Mouse (Mus musculus): ENCODE results near the gene Csmd2.

Csmd2 gene

DNA sequence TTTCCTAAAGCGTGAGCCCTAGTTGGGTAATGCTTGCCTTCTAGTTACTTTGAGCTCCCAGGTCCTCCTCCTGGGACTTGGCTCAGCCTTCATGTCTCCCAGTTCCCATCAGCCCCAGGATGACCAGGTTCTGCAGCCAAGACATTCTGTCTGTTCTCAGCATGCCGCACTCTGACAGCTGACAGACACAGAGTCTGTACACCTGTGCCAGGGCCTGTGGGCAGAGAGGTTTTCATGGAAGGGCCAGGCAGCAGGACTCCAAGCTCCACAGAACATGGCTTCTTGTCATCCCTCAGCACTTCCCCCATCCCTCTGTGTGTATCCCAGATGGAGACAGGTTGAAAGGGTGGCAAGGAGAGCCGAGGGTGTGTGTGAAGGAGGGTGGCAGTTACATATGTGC is 154.6 kb downstream of the Csmd2 start:
- no peak for DNase-seq

GRCm38 (mm10) chr4:128143147-128143546 is 155.5 kb downstream of the Csmd2 start:
- DNase-seq = no peak

GRCm38 (mm10) chr4:128149524-128149923 is 161.9 kb downstream of the Csmd2 start:
- no peak for DNase-seq

- no peak for DNase-seq
These were observed 164.4 kb downstream of the Csmd2 start for GRCm38 (mm10) chr4:128152066-128152465.

GRCm38 (mm10) chr4:128153144-128153543 is 165.5 kb downstream of the Csmd2 start:
- no peak for DNase-seq

GRCm38 (mm10) chr4:128155226-128155625 is 167.6 kb downstream of the Csmd2 start:
- no peak for DNase-seq

DNA sequence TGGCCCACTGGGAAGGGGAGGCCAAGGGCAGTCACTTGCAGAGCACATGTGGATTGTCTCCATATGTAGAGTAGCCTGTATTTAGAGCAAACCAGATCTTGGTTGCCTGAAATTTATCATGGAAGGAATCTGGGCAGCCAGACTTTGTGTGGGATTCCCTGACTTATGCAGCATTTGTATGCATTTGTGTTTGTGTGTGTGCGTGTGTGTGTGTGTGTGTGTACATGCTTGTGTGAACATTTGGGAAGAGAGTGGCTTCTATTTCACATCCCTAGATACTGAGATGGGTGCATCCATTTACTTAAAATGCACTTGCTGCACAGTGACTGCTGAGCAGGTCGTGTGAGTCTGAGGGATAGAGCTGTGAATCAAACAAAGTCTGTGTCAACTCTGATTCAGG is 173.0 kb downstream of the Csmd2 start:
- DNase-seq = no peak

- DNase-seq = no peak
These were observed 182.5 kb downstream of the Csmd2 start for GRCm38 (mm10) chr4:128170181-128170580.

GRCm38 (mm10) chr4:128171233-128171632 is 183.6 kb downstream of the Csmd2 start:
- DNase-seq = no peak

DNA sequence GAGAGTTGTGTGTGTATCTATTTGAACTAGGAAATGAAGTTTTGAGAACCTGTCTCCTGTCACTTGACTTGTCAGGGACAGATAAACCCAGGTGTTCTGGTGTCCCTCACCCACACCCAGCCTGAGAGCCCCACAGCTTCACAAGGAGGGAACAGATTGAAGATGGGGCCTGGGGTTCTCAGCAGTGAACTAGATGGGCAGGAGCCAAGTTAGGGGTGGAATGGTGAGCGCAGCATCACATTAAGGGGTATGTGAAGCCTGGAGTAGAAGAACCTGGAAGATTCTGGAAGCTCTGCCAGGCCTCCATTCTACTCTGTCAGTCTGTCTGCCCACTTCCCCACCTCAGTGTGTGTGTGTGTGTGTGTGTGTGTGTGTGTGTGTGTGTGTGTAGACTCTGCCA is 184.0 kb downstream of the Csmd2 start:
- no peak for DNase-seq

DNA sequence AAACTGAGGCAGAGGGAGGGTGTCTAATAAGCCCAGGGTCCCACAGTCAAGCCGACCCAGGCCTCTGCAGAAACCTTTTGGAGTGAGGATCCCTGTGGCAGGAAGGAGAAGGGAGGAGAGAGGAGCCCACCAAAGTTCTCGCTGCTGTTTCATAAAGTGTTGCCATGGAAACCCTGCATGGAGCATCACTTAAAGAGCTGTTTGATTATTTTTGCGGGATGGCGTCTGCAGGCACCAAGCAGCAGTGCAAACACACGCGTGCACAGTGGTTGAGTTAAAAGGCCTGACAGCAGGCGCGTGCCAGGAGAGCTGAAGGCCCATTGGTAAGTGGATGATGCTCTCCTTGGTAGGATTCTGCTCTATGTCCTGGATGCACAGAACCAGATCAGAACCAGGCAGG is 191.3 kb downstream of the Csmd2 start:
- no peak for DNase-seq

DNA sequence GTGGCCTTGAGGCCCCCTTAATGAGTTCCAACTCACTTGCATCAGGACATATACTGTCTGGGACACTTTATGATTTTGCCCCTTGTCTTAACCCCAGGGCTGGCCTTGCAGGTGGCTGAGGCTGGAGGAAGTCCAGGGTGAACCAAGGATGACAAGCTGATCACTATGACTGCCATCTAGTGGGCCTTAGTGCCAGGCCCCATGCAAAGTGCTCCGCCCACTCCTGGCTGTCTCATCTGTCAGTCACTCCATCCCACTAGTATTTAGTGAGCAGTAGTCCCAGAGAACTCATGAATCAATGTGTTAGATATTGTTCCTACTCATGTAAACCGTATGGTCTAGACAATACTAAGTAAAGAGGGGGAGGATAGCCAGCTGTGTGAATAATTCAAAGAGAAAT is 191.9 kb downstream of the Csmd2 start:
- DNase-seq = no peak

DNA sequence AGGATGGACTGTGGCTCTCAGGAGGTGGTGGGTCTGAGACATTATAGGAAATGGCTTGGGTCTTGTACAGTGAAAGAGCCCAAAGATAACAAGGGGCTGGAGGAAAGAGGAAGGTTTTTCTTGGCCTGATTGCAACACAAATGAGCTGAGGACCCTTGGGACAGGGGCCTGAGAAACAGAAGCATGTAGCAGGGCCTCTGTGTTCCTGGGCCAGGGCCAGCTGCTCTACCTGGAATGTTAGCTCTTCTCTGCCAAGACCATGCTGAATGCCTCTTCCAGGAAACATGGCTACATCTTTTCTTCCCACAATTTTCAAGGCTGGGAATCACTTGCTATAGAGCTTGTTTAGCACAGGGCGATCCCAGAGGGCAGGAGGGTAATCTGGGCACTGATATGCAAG is 197.1 kb downstream of the Csmd2 start:
- DNase-seq = no peak

- no peak for DNase-seq
These were observed 206.8 kb downstream of the Csmd2 start for GRCm38 (mm10) chr4:128194454-128194853.

DNA sequence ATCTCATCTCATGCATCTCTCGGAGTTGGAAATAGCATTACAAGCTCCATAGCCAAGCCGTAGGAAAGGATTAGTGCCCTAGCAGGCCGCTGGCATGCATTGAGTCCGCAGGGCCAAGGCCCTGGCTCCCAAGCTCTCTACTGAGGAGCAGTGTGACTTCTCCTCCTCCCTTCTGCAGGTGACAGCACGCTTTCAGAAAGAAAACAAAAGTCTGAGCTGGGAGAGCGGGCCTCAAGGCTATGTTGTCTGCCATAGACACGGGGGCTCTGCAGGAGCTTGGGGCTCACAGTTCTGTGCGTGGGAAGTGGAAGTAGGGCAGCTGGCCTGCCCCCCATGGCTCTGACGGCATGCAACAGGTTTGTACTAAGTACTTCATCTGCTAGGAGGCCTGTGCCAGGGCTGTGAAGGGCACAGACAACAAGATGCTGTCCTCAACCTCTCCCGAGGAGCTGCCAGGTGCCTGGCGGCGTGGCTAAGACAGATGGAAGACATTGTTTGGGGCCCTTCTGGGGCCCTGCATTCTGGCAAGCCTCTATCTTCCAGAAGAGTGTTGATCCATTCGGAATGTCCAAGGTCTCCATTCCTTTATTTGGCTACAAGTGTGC is 230.4 kb downstream of the Csmd2 start:
- no peak for DNase-seq

DNA sequence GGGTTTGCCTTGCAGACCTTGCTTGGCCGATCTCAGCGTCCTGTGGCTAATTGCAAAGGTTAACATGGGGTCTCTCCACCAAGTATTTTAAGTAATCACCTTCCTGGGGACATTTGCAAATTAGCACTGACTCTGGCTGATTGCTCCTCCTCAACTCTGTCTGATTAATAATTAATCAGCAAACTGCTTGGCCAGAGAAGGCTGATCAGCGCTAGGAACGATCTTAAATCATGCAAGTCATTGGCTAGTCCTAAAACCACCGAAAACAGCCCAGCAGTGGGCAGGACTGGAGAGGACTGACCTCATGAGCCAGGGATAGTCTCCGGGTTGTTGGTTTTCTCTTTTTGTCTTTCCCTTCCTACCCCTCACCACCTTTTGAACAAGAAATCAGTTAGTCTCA is 236.8 kb downstream of the Csmd2 start:
- DNase-seq = no peak

DNA sequence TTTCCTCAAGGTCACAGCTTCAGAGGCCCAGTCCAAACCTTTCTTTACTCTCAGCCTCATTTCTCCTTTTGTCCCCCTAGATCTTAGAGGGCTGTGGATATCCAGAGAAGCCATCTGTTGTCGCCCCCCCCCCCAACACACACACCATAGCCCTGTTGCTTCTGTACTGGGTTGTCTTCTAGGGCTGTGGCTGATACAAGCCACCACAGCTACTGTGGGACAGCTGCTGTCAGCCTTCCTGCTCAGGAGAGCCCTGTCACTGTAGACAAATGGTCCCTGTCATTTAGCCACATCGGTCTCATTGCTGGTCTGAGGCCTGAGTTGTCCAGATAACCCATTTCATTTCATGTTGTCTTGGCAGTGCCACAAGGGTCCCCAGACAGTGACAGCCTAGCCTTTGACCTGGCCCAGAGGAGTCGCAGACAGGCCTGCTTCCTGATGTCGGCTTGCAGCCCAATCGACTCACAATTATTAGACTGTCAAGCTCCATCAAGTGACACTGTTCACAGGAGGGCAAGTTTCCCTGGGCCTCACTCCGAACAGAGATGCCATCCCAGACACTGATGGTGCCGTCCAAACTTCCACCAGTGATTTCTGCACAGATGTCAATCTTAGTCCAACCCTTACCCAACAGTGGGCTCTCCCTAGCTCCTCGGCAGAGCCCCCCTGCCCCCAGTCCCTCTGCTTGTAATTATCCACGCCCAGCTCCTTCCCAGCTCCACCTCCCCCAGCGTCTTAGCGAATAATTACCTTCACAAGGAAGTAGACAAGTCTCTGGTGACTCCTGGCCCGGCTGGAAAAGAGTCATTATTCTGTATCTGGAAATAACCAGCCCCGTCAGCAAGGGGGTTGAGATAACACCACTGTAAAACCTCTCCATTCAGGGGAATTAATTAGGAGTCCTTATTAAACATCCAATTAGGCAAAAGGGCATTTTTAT is 240.0 kb downstream of the Csmd2 start:
- DNase-seq = no peak

DNA sequence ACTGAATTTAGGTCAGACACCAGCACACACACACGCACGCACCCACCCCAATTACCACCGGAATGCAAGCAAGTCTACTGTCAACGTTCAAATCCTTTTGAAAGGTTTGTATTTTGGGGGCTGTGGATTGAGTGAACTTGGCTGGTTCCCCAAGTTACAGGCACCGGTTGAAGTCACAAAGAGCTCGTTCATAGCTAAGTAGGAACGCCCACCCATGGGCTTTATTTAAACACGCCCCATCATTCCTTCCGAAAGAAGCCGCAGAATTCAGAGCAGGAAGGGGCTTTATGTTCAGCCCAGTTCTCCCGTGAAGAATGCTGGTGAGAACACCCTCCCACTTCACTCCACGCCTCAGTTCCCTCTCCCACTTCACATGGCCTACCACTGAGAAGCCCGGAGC is 245.8 kb downstream of the Csmd2 start:
- no peak for DNase-seq

GRCm38 (mm10) chr4:128239113-128239512 is 251.5 kb downstream of the Csmd2 start:
- no peak for DNase-seq

DNA sequence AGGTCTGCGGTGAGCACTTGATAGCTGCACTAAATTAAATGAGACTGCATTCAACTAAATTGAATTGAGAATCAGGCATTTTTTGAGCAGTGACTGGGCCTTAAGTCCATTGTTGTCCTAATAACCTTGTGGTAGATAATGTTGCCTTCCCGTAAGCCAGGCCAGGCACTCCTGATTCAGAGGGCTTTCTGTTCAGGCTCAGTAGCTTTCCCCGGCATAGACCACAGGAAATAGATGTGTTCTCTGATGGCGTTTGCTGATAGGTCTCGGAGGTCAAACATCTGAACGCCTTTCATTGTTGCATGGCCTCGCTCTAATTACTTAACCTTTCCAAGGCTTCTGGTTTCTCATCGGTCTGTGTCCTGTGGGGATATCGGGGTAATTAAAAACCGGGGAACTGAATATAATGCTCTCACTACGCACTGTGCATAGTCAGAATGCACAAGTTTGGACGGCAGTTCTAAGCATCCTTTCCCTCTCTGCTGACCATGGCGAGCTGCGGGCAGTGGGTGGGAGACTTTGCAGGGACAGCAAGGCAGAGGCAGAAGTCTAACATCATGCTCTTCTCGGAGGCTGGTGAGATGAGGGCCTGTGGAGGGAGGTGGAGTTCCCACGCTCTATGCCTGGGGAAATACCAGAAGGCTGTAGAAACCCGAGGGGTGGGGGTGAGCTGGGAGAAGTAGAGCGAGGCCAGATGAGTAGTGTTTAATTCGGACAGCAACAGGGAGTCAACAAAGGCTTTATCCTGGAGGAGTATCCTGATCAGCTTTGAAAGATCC is 253.6 kb downstream of the Csmd2 start:
- DNase-seq = no peak

DNA sequence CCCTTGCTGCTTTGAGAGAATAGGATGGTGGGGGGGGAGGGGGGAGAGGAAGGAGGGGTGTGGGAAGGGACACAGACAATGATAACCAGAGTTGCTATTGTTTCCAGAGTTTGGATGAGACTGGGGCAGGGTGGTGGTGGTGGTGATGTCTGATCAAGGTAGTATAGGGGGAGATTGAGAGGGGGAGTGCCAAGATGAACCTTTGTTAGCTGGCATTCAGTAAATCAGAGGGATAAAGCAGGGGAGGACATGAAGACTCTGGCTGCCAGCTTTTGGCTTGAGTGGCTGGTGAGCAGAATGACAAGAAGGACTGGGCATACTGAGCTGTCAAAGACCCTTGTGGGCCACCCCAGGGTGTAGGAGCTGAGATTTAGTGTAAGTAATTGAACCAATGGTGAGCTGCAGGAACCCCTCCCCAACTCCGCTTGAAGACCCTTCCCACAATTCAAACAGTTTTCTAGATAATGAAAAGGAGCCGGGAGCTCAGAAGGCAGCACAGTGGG is 254.2 kb downstream of the Csmd2 start:
- DNase-seq = no peak

DNA sequence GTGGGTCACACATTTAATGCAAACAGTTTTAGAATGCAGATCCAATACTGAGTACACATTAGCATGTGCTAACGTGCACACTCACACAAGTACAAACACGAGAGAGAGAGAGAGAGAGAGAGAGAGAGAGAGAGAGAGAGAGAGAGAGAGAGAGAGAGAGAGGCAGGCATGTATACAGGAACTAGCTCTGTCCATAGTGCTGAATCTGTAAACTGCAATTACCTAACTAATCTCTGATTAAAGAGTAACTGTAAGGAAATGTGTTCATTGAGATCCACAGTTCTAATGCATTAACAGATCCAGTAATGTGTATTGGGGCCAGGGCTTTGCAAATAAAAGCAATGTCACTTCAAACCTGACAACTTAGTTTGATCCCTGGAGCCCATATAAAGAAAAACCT is 257.5 kb downstream of the Csmd2 start:
- no peak for DNase-seq

GRCm38 (mm10) chr4:128248676-128249075 is 261.0 kb downstream of the Csmd2 start:
- DNase-seq = no peak
